Comparison of ENCODE assay signal across 11 mouse cellular contexts in the genomic region with DNA sequence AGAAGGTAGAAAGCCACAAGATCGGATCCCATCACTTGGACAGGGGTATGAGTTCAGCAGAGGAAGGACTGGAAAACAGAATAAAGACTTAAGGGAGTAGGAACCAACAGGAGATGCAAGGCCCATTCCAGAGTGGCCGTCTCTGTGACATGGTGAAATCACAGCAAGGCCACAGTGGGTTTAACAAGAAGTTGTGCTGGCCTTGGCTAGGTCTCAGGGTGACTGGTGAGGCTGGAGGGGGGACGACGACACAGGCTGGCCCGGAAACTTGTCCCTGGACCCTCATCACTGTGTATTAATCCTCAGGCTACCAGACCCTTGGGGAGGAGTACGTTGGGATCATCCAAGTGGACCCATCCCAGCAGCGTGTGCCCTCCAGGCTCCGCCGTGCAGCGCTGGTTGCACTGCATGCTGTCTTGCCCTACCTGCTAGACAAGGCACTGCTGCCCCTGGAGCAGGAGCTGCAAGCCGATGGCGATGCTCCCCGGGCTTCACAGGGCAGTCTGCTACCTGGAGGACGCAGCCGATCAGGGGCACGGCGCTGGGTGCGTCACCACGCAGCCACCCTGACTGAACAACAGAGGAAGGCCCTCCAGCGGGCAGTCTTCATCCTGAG. TPM values are rescaled to one million over a fixed set of nuclear protein-coding genes. Genes with fewer than 3 reads are reported as not detected.
DNase-seq lines count a peak whose midpoint lies in the region; ATAC-seq and TF ChIP-seq lines count a peak whose summit lies in the region.
"Had no signal": no experiment of that assay in that cellular context is flagged by ENCODE, and none has a peak within 500 bp of the region (broad histone marks: within the 10 kb centered on the region; RNA-seq: fewer than 3 reads in every experiment).

No protein-coding gene starts in this region.

- ATAC-seq in kidney, embryonic 15.5 days (replicated peaks; ENCODE audit: low FRiP score) = no peak
- ATAC-seq in intestine, embryonic 15.5 days = no peak

- H3K27me3 ChIP-seq in kidney, embryonic 15.5 days = no peaks in the 10 kb centered on the region
- no peaks in the 10 kb centered on the region for H3K27me3 ChIP-seq in intestine, embryonic 15.5 days (replicated peaks)

- WGBS in kidney, embryonic 15.5 days = 93% methylated on average over 20 of the region's 20 CpGs
- 92% methylated on average over 20 of the region's 20 CpGs for WGBS in intestine, embryonic 15.5 days

- peak overlapping the region; percentile 80; the same call in 1 of the 2 replicates for H3K9ac ChIP-seq in kidney, embryonic 15.5 days
- 0 out of 2 replicates have a peak overlapping the region, but pooled peaks have one; percentile 10 for H3K9ac ChIP-seq in ES-E14 (ENCODE audit: insufficient read depth, low read depth, low read length, poor library complexity, severe bottlenecking)
- no peak overlapping the region for H3K9ac ChIP-seq in intestine, embryonic 15.5 days

- H3K4me2 ChIP-seq in kidney, embryonic 15.5 days = peak overlapping the region; percentile 74
- H3K4me2 ChIP-seq in intestine, embryonic 15.5 days (replicated peaks) = peak overlapping the region; percentile 64; the same call in 1 of the 2 replicates

- peaks cover 53% of the 10 kb centered on the region for H3K36me3 ChIP-seq in kidney, embryonic 15.5 days
- peaks cover 41% of the 10 kb centered on the region for H3K36me3 ChIP-seq in ES-E14 (ENCODE audit: control insufficient read depth, insufficient read depth, low read length, poor library complexity, severe bottlenecking)
- H3K36me3 ChIP-seq in intestine, embryonic 15.5 days = peaks cover 29% of the 10 kb centered on the region

- peak overlapping the region; percentile 75; the same call in 1 of the 2 replicates for H3K27ac ChIP-seq in kidney, embryonic 15.5 days
- no peak overlapping the region for H3K27ac ChIP-seq in ES-E14 (ENCODE audit: insufficient read depth, low read depth, low read length, poor library complexity, severe bottlenecking)
- H3K27ac ChIP-seq in intestine, embryonic 15.5 days = no peak overlapping the region

- H3K4me1 ChIP-seq in kidney, embryonic 15.5 days = peaks cover 33% of the 10 kb centered on the region
- H3K4me1 ChIP-seq in ES-E14 (ENCODE audit: control insufficient read depth in 2 of 2, insufficient read depth in 2 of 2, low read length in 2 of 2, poor library complexity in 1 of 2) = peaks cover 0 to 9% of the 10 kb centered on the region in 2 experiments; a peak in 2 of 4 replicates
- peaks cover 11% of the 10 kb centered on the region; the same call in 1 of the 2 replicates for H3K4me1 ChIP-seq in intestine, embryonic 15.5 days (replicated peaks)

- in situ Hi-C loops in ES-E14 (cut with MboI; ENCODE audit: low sequenced_read_pairs in 2 of 2, unreplicated experiment in 2 of 2) = loop anchor here (5.0 to 10.0 kb wide), 2 partner anchors 184 to 186 kb away; no protein-coding TSS in a partner anchor

- peak; percentile 68 for DNase-seq in cerebellum, adult 9-11 months
- DNase-seq in cerebellum, adult 9-10 months = no peak
- no peak for DNase-seq in kidney, adult 11 months
- DNase-seq in ES-E14 (ENCODE audit: low read depth, low spot score) = no peak
- DNase-seq in retina, postnatal 1 day = no peak
- DNase-seq in embryo, embryonic 10 days (ENCODE audit: low spot score) = no peak
- DNase-seq: lung, postnatal 36 days; thymus, adult 2 months had no signal

- no peaks in the 10 kb centered on the region for H3K9me3 ChIP-seq in kidney, embryonic 15.5 days (replicated peaks)
- no peaks in the 10 kb centered on the region for H3K9me3 ChIP-seq in ES-E14 (ENCODE audit: control insufficient read depth, insufficient read depth, low read depth, low read length)
- H3K9me3 ChIP-seq in intestine, embryonic 15.5 days = no peaks in the 10 kb centered on the region

- H3K4me3 ChIP-seq in kidney, embryonic 15.5 days (replicated peaks) = peak overlapping the region; percentile 68; the same call in 1 of the 2 replicates
- no peak overlapping the region for H3K4me3 ChIP-seq in ES-E14 (ENCODE audit: insufficient read depth in 1 of 2, low read depth in 1 of 2, low read length in 2 of 2, poor library complexity in 1 of 2, severe bottlenecking in 1 of 2)
- H3K4me3 ChIP-seq in intestine, embryonic 15.5 days (replicated peaks) = no peak overlapping the region

TF ChIP-seq in ES-E14, 5 proteins besides CTCF, POLR2A, EP300 and RAD21:
- TF ChIP-seq ZNF384 (IDR thresholded peaks at IDR 0.05; ENCODE audit: low read depth, low read length) = no peak
- no peak for TF ChIP-seq MAFK (IDR thresholded peaks at IDR 0.05; ENCODE audit: insufficient read depth, low read depth, low read length)
- TF ChIP-seq HCFC1 (IDR thresholded peaks at IDR 0.05; ENCODE audit: borderline replicate concordance, insufficient read depth, low read length) = no peak

RNA-seq across cellular contexts. Expression of a gene that starts 1.6 kb away (rescaled TPM):
- polyA plus RNA-seq in kidney, embryonic 15.5 days (2015; fragmentation: Nextera tagmentation; extraction: Ambion mirVana) = 23.2 and 24.0 TPM in 2 replicates
- 38.6 and 61.3 TPM in 2 replicates for total RNA-seq in ES-E14 (2012; rRNA removed)
- polyA plus RNA-seq in intestine, embryonic 15.5 days (2015; fragmentation: Nextera tagmentation; extraction: Ambion mirVana) = 23.3 and 26.0 TPM in 2 replicates

RNA-seq across cellular contexts. Expression of a gene that starts 11.9 kb away (rescaled TPM):
- 2.6 TPM in 2 replicates for polyA plus RNA-seq in kidney, embryonic 15.5 days (2015; fragmentation: Nextera tagmentation; extraction: Ambion mirVana)
- 0.94 and 2.5 TPM in 2 replicates for total RNA-seq in ES-E14 (2012; rRNA removed)
- 19.9 and 21.2 TPM in 2 replicates for polyA plus RNA-seq in intestine, embryonic 15.5 days (2015; fragmentation: Nextera tagmentation; extraction: Ambion mirVana)
- polyA plus RNA-seq: erythroblast, embryonic 14.5 days had no signal

RNA-seq across cellular contexts. Expression of a gene that starts 17.7 kb away (rescaled TPM):
- 152 and 165 TPM in 2 replicates for polyA plus RNA-seq in kidney, embryonic 15.5 days (2015; fragmentation: Nextera tagmentation; extraction: Ambion mirVana)
- total RNA-seq in ES-E14 (2012; rRNA removed) = 161 and 162 TPM in 2 replicates
- polyA plus RNA-seq in intestine, embryonic 15.5 days (2015; fragmentation: Nextera tagmentation; extraction: Ambion mirVana) = 194 and 205 TPM in 2 replicates

RNA-seq across cellular contexts. Expression of a gene that starts 17.9 kb away (rescaled TPM):
- 5.1 and 5.3 TPM in 2 replicates for polyA plus RNA-seq in kidney, embryonic 15.5 days (2015; fragmentation: Nextera tagmentation; extraction: Ambion mirVana)
- 3.4 and 3.9 TPM in 2 replicates for total RNA-seq in ES-E14 (2012; rRNA removed)
- 3.0 and 3.9 TPM in 2 replicates for polyA plus RNA-seq in intestine, embryonic 15.5 days (2015; fragmentation: Nextera tagmentation; extraction: Ambion mirVana)
